Mouse (Mus musculus): Measurements from ENCODE around the gene Erich2. TPM values are rescaled to one million over a fixed set of nuclear protein-coding genes. Genes with fewer than 3 reads are reported as not detected.

The Erich2 gene
- total and polyA plus RNA-seq, 2 experiments: not detected

- H3K79me2 ChIP-seq (ENCODE audit: control insufficient read depth, insufficient read depth, low read length): no peaks in the 10 kb centered on the region
- no peak overlapping the region for H3K4me3 ChIP-seq (ENCODE audit: insufficient read depth, low read depth, low read length)
- WGBS: 5% methylated on average over 40 of the region's 40 CpGs
- H3K27ac ChIP-seq (replicated peaks; ENCODE audit: insufficient read depth, low read depth, low read length): no peak overlapping the region
- H3K27me3 ChIP-seq (ENCODE audit: control insufficient read depth, insufficient read depth, low read length): peaks cover 20% of the 10 kb centered on the region; the same call in 1 of the 2 replicates
- H3K36me3 ChIP-seq (ENCODE audit: control insufficient read depth, insufficient read depth, low read length): no peaks in the 10 kb centered on the region
- no peak for DNase-seq (ENCODE audit: extremely low read depth, low read depth, low spot score)
- H3K4me1 ChIP-seq (ENCODE audit: control insufficient read depth, insufficient read depth, low read length): no peaks in the 10 kb centered on the region
- H3K9ac ChIP-seq (ENCODE audit: low read depth, low read length): no peak overlapping the region
- TF ChIP-seq CTCF (IDR thresholded peaks at IDR 0.05; ENCODE audit: low read depth, low read length) (no peak), POLR2A (IDR thresholded peaks at IDR 0.05; ENCODE audit: extremely low read depth, insufficient read depth, low read length) (no peak)
Observed at GRCm38 (mm10) chr2:70562981-70563671, 54.5 kb downstream of the Erich2 start.

- no peak for DNase-seq (ENCODE audit: extremely low read depth, low read depth, low spot score)
- TF ChIP-seq CTCF (IDR thresholded peaks at IDR 0.05; ENCODE audit: low read depth, low read length) (no peak), POLR2A (IDR thresholded peaks at IDR 0.05; ENCODE audit: extremely low read depth, insufficient read depth, low read length) (no peak)
- Histone ChIP-seq H3K4me3 (ENCODE audit: insufficient read depth, low read depth, low read length) (no peak overlapping the region), H3K27ac (replicated peaks; ENCODE audit: insufficient read depth, low read depth, low read length) (no peak overlapping the region), H3K9ac (ENCODE audit: low read depth, low read length) (no peak overlapping the region), H3K27me3 (ENCODE audit: control insufficient read depth, insufficient read depth, low read length) (peaks cover 20% of the 10 kb centered on the region; the same call in 1 of the 2 replicates), H3K79me2 (ENCODE audit: control insufficient read depth, insufficient read depth, low read length) (no peaks in the 10 kb centered on the region), H3K4me1 (ENCODE audit: control insufficient read depth, insufficient read depth, low read length) (no peaks in the 10 kb centered on the region), H3K36me3 (ENCODE audit: control insufficient read depth, insufficient read depth, low read length) (no peaks in the 10 kb centered on the region)
- WGBS: 5% methylated on average over 38 of the region's 38 CpGs
Observed at GRCm38 (mm10) chr2:70563721-70564645, 55.4 kb downstream of the Erich2 start.

- no peak for DNase-seq (ENCODE audit: extremely low read depth, low read depth, low spot score)
- no peaks in the 10 kb centered on the region for H3K4me1 ChIP-seq (ENCODE audit: control insufficient read depth, insufficient read depth, low read length)
- TF ChIP-seq POLR2A (IDR thresholded peaks at IDR 0.05; ENCODE audit: extremely low read depth, insufficient read depth, low read length) (no peak), CTCF (IDR thresholded peaks at IDR 0.05; ENCODE audit: low read depth, low read length) (no peak)
- H3K36me3 ChIP-seq (ENCODE audit: control insufficient read depth, insufficient read depth, low read length): no peaks in the 10 kb centered on the region
- H3K27me3 ChIP-seq (ENCODE audit: control insufficient read depth, insufficient read depth, low read length): peaks cover 20% of the 10 kb centered on the region; the same call in 1 of the 2 replicates
- no peak overlapping the region for H3K9ac ChIP-seq (ENCODE audit: low read depth, low read length)
- H3K27ac ChIP-seq (replicated peaks; ENCODE audit: insufficient read depth, low read depth, low read length): no peak overlapping the region
- 5% methylated on average over 15 of the region's 15 CpGs for WGBS
- H3K4me3 ChIP-seq (ENCODE audit: insufficient read depth, low read depth, low read length): no peak overlapping the region
- no peaks in the 10 kb centered on the region for H3K79me2 ChIP-seq (ENCODE audit: control insufficient read depth, insufficient read depth, low read length)
Observed at GRCm38 (mm10) chr2:70564646-70565315, 56.2 kb downstream of the Erich2 start.

- no peaks in the 10 kb centered on the region for H3K4me1 ChIP-seq (ENCODE audit: control insufficient read depth, insufficient read depth, low read length)
- WGBS: 6% methylated on average over 30 of the region's 30 CpGs
- TF ChIP-seq CTCF (IDR thresholded peaks at IDR 0.05; ENCODE audit: low read depth, low read length) (no peak), POLR2A (IDR thresholded peaks at IDR 0.05; ENCODE audit: extremely low read depth, insufficient read depth, low read length) (no peak)
- H3K27ac ChIP-seq (replicated peaks; ENCODE audit: insufficient read depth, low read depth, low read length): no peak overlapping the region
- no peak for DNase-seq (ENCODE audit: extremely low read depth, low read depth, low spot score)
- no peak overlapping the region for H3K4me3 ChIP-seq (ENCODE audit: insufficient read depth, low read depth, low read length)
- H3K27me3 ChIP-seq (ENCODE audit: control insufficient read depth, insufficient read depth, low read length): peaks cover 13% of the 10 kb centered on the region; the same call in 1 of the 2 replicates
- H3K79me2 ChIP-seq (ENCODE audit: control insufficient read depth, insufficient read depth, low read length): no peaks in the 10 kb centered on the region
- no peak overlapping the region for H3K9ac ChIP-seq (ENCODE audit: low read depth, low read length)
- H3K36me3 ChIP-seq (ENCODE audit: control insufficient read depth, insufficient read depth, low read length): no peaks in the 10 kb centered on the region
Observed at GRCm38 (mm10) chr2:70565651-70566602, 57.3 kb downstream of the Erich2 start.

GRCm38 (mm10) chr2:70566603-70566981 is 58.0 kb downstream of the Erich2 start:
- Histone ChIP-seq H3K27me3 (ENCODE audit: control insufficient read depth, insufficient read depth, low read length) (peaks cover 8% of the 10 kb centered on the region; the same call in 1 of the 2 replicates), H3K27ac (replicated peaks; ENCODE audit: insufficient read depth, low read depth, low read length) (no peak overlapping the region)

More at GRCm38 (mm10) chr2:70566603-70566981, 58.0 kb downstream of the Erich2 start:
- Histone ChIP-seq H3K36me3 (ENCODE audit: control insufficient read depth, insufficient read depth, low read length) (no peaks in the 10 kb centered on the region), H3K4me3 (ENCODE audit: insufficient read depth, low read depth, low read length) (no peak overlapping the region), H3K79me2 (ENCODE audit: control insufficient read depth, insufficient read depth, low read length) (no peaks in the 10 kb centered on the region), H3K4me1 (ENCODE audit: control insufficient read depth, insufficient read depth, low read length) (no peaks in the 10 kb centered on the region), H3K9ac (ENCODE audit: low read depth, low read length) (no peak overlapping the region)
- no peak for TF ChIP-seq POLR2A (IDR thresholded peaks at IDR 0.05; ENCODE audit: extremely low read depth, insufficient read depth, low read length)
- TF ChIP-seq CTCF (IDR thresholded peaks at IDR 0.05; ENCODE audit: low read depth, low read length): no peak
- 9% methylated on average over 18 of the region's 18 CpGs for WGBS
- no peak for DNase-seq (ENCODE audit: extremely low read depth, low read depth, low spot score)
